Mouse (Mus musculus) ovary, postnatal 36 days (tissue): ENCODE measurements around the gene Atp6v0e2.

Source experiments
- DNase-seq: peaks from one replicate; pipeline ENCODE4 v3.0.0; 2022; ENCODE audit warnings: low spot score, mixed read lengths

The Atp6v0e2 gene

DNA sequence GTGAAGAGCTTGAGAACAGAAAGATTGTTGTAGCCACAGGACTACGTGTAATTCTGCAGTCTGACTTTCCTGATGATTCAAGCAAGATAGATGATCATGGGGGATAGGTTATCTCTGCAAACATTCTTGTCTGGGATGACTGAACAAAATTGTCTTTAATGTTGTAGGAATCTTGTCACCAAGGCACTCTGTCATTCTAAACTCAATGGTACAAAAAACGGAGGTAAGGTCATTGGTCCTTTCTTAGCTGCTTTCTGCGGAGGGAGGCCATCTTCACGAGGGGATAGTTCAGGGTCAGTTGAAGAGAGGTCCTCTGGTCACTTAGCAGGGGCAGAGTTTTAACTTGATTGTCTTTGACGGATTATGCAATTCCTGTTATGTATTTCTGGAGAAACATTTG lies 41.3 kb downstream of the Atp6v0e2 start:
- DNase-seq: no peak

DNA sequence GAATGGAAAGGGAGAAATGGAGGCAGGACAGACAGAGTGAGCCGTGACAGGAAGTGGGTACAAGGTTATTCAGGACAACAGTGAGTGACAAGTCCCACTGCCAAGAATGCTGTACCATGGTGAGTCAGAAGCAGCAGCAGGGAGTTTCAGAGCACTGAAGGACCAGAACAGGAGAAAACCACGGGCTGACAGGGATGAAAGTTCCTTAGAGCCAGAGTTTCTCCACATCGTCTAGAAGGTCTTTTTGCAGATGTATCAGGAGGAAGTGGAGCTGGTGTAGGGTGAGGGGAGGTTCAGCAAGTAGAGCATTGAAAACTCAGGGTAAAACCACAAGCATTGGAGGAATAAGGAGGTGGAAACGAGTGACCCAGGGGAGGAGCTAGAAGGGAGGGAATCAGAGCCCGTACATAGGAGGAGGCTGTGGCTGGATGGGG lies 41.8 kb downstream of the Atp6v0e2 start:
- no peak for DNase-seq

DNA sequence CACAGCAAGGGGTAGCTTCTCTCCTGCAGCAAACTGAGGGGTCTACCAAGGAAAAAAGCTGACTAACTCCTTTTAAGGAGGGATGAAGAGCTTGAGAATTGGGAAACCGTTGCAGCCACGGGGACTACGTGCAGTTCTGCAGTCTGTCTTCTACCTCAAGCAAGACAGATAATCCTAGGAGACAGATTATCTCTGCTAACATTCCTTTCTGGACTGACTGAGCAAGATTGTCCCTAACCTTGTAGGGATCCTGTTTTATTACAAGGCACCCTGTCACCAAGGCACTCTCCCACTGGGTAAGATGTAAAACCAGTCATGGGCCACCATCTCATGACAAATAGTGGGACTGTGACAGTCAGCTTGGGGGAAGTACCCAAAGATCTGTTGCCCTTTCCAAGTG lies 43.8 kb downstream of the Atp6v0e2 start:
- DNase-seq: no peak

DNA sequence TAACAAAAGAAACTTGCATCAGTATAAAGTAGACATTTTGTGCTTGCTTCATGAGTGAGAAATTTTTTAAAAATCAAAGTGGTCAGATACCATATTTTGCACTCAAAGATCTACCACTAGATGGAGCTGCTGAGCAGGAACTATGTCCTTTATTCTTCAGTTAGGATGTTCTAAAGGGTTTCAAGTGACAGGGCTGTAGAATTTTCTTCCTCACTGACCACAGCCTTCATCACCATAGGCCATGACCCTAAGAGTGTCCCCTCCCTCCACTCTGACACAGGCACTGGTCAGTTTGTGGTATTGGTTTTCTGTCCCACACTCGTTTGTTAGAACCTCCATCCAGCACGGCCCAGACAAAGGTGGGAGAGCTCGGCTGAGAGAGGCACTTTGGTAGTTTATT lies 44.6 kb downstream of the Atp6v0e2 start:
- DNase-seq: no peak

DNA sequence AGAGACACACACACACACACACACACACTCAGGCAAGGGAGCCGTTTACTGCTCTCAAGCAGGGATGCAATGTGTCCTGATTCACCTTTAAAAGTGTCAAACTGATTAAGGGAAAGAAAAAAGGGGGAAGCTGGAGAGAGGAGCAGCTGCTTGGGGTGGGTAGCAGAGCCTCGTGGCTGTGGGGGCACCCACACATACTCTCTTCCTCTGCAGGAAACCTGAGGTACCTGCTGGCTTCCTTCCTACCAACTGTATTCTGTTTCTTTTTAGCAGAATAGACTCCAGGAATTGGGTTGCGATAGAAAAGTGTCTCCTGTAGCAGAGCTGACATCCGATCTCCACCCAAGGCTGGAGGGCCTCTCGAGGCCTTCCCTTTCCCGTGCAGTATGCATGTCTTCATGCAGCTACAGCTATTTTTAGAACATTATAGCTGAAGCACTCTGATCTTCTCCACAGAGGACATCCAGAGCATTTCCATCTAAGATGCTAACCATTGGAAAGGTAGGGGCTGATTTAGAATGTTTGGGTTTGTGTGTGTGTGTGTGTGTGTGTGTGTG lies 51.9 kb downstream of the Atp6v0e2 start, which contains the start of gene Gm45021:
TSS of gene Gm45021 (plus strand) at position 417 of the 557 bp plus-strand sequence.
- no peak for DNase-seq
